Mouse (Mus musculus): ENCODE measurements around the gene A630095E13Rik.
"Not testable (repeated sequence)": the region's sequence is repeated elsewhere in the genome, so short reads cannot be mapped to it uniquely, and the experiment has no call there.

Gene A630095E13Rik

GRCm38 (mm10) chr9:36643276-36643675, at the start of gene A630095E13Rik:
A630095E13Rik (minus strand) TSS chr9:36643376.
- CTCF ChIA-PET, POLR2A ChIA-PET: not testable (repeated sequence)

GRCm38 (mm10) chr9:36692920-36693319, 49.7 kb upstream of the A630095E13Rik start, which contains the start of gene Acrv1:
Acrv1 (plus strand) TSS chr9:36693220.
- POLR2A ChIA-PET, result interaction anchor here in 1 of 4 experiments (1.2 kb wide), 1 partner anchor 9 kb away, joined by 3 read pairs; no protein-coding TSS in a partner anchor
- CTCF ChIA-PET, result interaction anchor here in 2 of 4 experiments (0.6 to 0.7 kb wide), 2 partner anchors 199 to 398 kb away, joined by 3 to 4 read pairs; no protein-coding TSS in a partner anchor

GRCm38 (mm10) chr9:36687329-36687728, 44.2 kb upstream of the A630095E13Rik start:
- CTCF ChIA-PET, result no interaction called here
- POLR2A ChIA-PET, result interaction anchor here in 1 of 4 experiments (1.1 kb wide), 1 partner anchor 39 kb away, joined by 3 read pairs; no protein-coding TSS in a partner anchor

GRCm38 (mm10) chr9:36681424-36681823, 38.2 kb upstream of the A630095E13Rik start:
- CTCF ChIA-PET, result no interaction called here
- POLR2A ChIA-PET, result no interaction called here

All from embryonic stem cell, embryonic (primary cell).